In the genomic region with DNA sequence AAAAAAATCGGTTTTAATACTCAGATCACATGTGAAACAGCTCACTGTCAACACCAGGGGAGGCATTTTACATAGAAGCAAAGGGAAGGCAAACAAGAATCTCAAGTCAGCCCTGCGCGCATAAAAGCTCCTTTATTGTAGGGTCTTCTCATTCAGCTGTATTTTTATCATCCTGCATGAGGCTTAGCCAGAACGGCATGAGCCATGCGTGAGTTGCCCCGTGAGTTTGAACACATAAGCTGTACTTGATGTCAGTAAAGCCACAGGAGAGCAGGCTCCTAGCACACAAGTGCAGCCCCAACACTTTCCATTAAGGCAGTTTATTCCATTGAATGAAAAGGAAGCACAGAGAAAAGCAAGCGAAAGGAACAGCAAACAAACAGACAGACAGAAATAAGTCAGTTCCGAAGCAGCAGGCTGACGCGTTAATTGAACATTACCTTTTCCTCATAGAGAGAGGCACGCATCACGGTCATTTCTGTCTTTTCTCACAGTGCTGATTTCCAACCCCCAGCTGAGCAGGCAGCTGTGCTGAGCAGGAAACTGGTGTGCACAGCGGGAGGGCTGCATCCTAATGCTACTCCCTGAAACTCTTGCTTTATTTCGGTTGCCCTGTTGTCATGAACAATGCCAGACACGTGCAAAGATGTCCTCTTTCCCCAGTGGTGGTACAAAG, we compare ENCODE assay signal across 9 mouse cellular contexts.
DNase-seq lines count a peak whose midpoint lies in the region; ATAC-seq and TF ChIP-seq lines count a peak whose summit lies in the region.
"Had no signal": no experiment of that assay in that cellular context is flagged by ENCODE, and none has a peak within 500 bp of the region (broad histone marks: within the 10 kb centered on the region; RNA-seq: fewer than 3 reads in every experiment).

No protein-coding gene starts in this region.

- H3K4me3 ChIP-seq in heart, embryonic 15.5 days = 0 out of 2 replicates have a peak overlapping the region, but pooled peaks have one; percentile 7
- no peak overlapping the region for H3K4me3 ChIP-seq in heart, adult 2 months
- H3K4me3 ChIP-seq in intestine, embryonic 16.5 days (ENCODE audit: low read length) = 0 out of 2 replicates have a peak overlapping the region, but pooled peaks have one; percentile 9
- peak overlapping the region; percentile 36 for H3K4me3 ChIP-seq in midbrain, embryonic 14.5 days (replicated peaks; ENCODE audit: low read depth, low read length)
- H3K4me3 ChIP-seq in gastrocnemius, adult 2 months = no peak overlapping the region

- WGBS in heart, embryonic 15.5 days = 10% methylated on average over 15 of the region's 15 CpGs
- 9% methylated on average over 15 of the region's 15 CpGs for WGBS in heart, adult 2 months
- 10% methylated on average over 15 of the region's 15 CpGs for WGBS in intestine, embryonic 16.5 days
- WGBS in midbrain, embryonic 14.5 days = under 1% methylated on average over 15 of the region's 15 CpGs

- peak overlapping the region; percentile 44 for H3K4me2 ChIP-seq in heart, embryonic 15.5 days
- H3K4me2 ChIP-seq in intestine, embryonic 16.5 days (ENCODE audit: low read depth, low read length) = peak overlapping the region; percentile 37
- H3K4me2 ChIP-seq in midbrain, embryonic 14.5 days (ENCODE audit: low read length) = peak overlapping the region; percentile 63

- H3K9ac ChIP-seq in heart, embryonic 15.5 days = no peak overlapping the region
- no peak overlapping the region for H3K9ac ChIP-seq in heart, adult 2 months (ENCODE audit: low read depth, low read length)
- no peak overlapping the region for H3K9ac ChIP-seq in intestine, embryonic 16.5 days (ENCODE audit: low read depth, low read length)
- peak overlapping the region; percentile 54 for H3K9ac ChIP-seq in midbrain, embryonic 14.5 days (replicated peaks; ENCODE audit: low read length)

- no peaks in the 10 kb centered on the region for H3K79me2 ChIP-seq in heart, adult 2 months (replicated peaks; ENCODE audit: control insufficient read depth, insufficient read depth, low read length)

- no peaks in the 10 kb centered on the region for H3K36me3 ChIP-seq in heart, embryonic 15.5 days
- H3K36me3 ChIP-seq in heart, adult 2 months (ENCODE audit: control insufficient read depth, insufficient read depth, low read length) = no peaks in the 10 kb centered on the region
- no peaks in the 10 kb centered on the region for H3K36me3 ChIP-seq in intestine, embryonic 16.5 days (ENCODE audit: control insufficient read depth, insufficient read depth, low read length)
- H3K36me3 ChIP-seq in midbrain, embryonic 14.5 days (ENCODE audit: control insufficient read depth, insufficient read depth, low read length) = no peaks in the 10 kb centered on the region
- H3K36me3 ChIP-seq: G1E had no signal

- intact Hi-C loops in heart, adult 2 months (cut with DNase I) = no loop called here
- intact Hi-C loops in gastrocnemius, adult 2 months (cut with DNase I) = no loop called here

- TF ChIP-seq POLR2A in heart, adult 2 months (IDR thresholded peaks at IDR 0.05; ENCODE audit: insufficient read depth, low read depth, low read length) = no peak

- TF ChIP-seq EP300 in heart, adult 2 months (IDR thresholded peaks at IDR 0.05; ENCODE audit: insufficient read depth, low read depth, low read length) = no peak

- no peak for DNase-seq in heart, adult 2 months
- DNase-seq in embryo, embryonic 9.5 days (ENCODE audit: extremely low spot score) = peak; percentile 20
- DNase-seq in midbrain, embryonic 14.5 days = peak; percentile 80
- DNase-seq in urinary bladder, postnatal 25 days (ENCODE audit: low spot score) = no peak
- no peak for DNase-seq in adrenal gland, postnatal 10 days
- no peak for DNase-seq in gastrocnemius, adult 2 months

- TF ChIP-seq CTCF in heart, adult 2 months (IDR thresholded peaks at IDR 0.05) = no peak
- no peak for TF ChIP-seq CTCF in gastrocnemius, adult 2 months (IDR thresholded peaks at IDR 0.05)

- H3K9me3 ChIP-seq in heart, embryonic 15.5 days (replicated peaks) = no peaks in the 10 kb centered on the region
- H3K9me3 ChIP-seq in intestine, embryonic 16.5 days (ENCODE audit: control insufficient read depth, low read length) = no peaks in the 10 kb centered on the region
- no peaks in the 10 kb centered on the region for H3K9me3 ChIP-seq in midbrain, embryonic 14.5 days (ENCODE audit: control insufficient read depth, low read length)
- H3K9me3 ChIP-seq: G1E had no signal

- no peak overlapping the region for H3K27ac ChIP-seq in heart, embryonic 15.5 days
- H3K27ac ChIP-seq in heart, adult 2 months = no peak overlapping the region
- H3K27ac ChIP-seq in intestine, embryonic 16.5 days (ENCODE audit: low read length) = no peak overlapping the region
- peak overlapping the region; percentile 90 for H3K27ac ChIP-seq in midbrain, embryonic 14.5 days (replicated peaks; ENCODE audit: low read depth, low read length)
- no peak overlapping the region for H3K27ac ChIP-seq in gastrocnemius, adult 2 months

- no peaks in the 10 kb centered on the region for H3K27me3 ChIP-seq in heart, embryonic 15.5 days
- H3K27me3 ChIP-seq in heart, adult 2 months (ENCODE audit: control insufficient read depth, insufficient read depth, low read length) = no peaks in the 10 kb centered on the region
- no peaks in the 10 kb centered on the region for H3K27me3 ChIP-seq in intestine, embryonic 16.5 days (replicated peaks; ENCODE audit: control insufficient read depth, insufficient read depth, low read length)
- H3K27me3 ChIP-seq in midbrain, embryonic 14.5 days (ENCODE audit: control insufficient read depth, insufficient read depth, low read length) = no peaks in the 10 kb centered on the region

- H3K4me1 ChIP-seq in heart, embryonic 15.5 days (replicated peaks) = no peaks in the 10 kb centered on the region
- no peaks in the 10 kb centered on the region for H3K4me1 ChIP-seq in heart, adult 2 months (ENCODE audit: control insufficient read depth, insufficient read depth, low read length)
- H3K4me1 ChIP-seq in intestine, embryonic 16.5 days (ENCODE audit: control insufficient read depth, insufficient read depth, low read length) = no peaks in the 10 kb centered on the region
- H3K4me1 ChIP-seq in midbrain, embryonic 14.5 days (ENCODE audit: control insufficient read depth, insufficient read depth, low read length) = peaks cover 13% of the 10 kb centered on the region; the same call in 1 of the 2 replicates

- ATAC-seq in heart, embryonic 15.5 days (replicated peaks; ENCODE audit: insufficient number of reproducible peaks, insufficient read depth, low FRiP score, low read depth) = no peak
- no peak; the same call in 1 of the 2 replicates for ATAC-seq in intestine, embryonic 16.5 days
- peak; percentile 87 for ATAC-seq in midbrain, embryonic 14.5 days (ENCODE audit: low FRiP score, low TSS enrichment)

Comparison
In these comparisons a context has a peak if more than half of its experiments do, and no peak if none do; other contexts are left out.
1. H3K4me3 ChIP-seq: peak in heart, embryonic 15.5 days (single experiment), intestine, embryonic 16.5 days (single experiment) and midbrain, embryonic 14.5 days (single experiment); none in heart, adult 2 months (single experiment) and gastrocnemius, adult 2 months (single experiment).
2. DNase-seq: peak in embryo, embryonic 9.5 days (single experiment) and midbrain, embryonic 14.5 days (single experiment); none in heart, adult 2 months (0 of 2), urinary bladder, postnatal 25 days (single experiment), adrenal gland, postnatal 10 days (single experiment) and gastrocnemius, adult 2 months (single experiment).
3. Peak in every context shown above with its lines, with median percentiles within 50 percentile points of each other: H3K4me2 ChIP-seq.